Mouse (Mus musculus): ENCODE data around the gene Focad. TPM values are rescaled to one million over a fixed set of nuclear protein-coding genes. Genes with fewer than 3 reads are reported as not detected.

The Focad gene
- polyA plus RNA-seq, 1 experiment = 16.1 TPM

- TF ChIP-seq POLR2A (IDR thresholded peaks at IDR 0.05; ENCODE audit: low read depth, low read length) (no peak), CTCF (IDR thresholded peaks at IDR 0.05; ENCODE audit: borderline replicate concordance, insufficient read depth, low read length) (no peak)
- H3K4me1 ChIP-seq (ENCODE audit: control insufficient read depth, insufficient read depth, low read length) = no peaks in the 10 kb centered on the region; the same call in 1 of the 2 replicates
Observed at GRCm38 (mm10) chr4:88235941-88236340, 141.5 kb downstream of the Focad start.

DNA sequence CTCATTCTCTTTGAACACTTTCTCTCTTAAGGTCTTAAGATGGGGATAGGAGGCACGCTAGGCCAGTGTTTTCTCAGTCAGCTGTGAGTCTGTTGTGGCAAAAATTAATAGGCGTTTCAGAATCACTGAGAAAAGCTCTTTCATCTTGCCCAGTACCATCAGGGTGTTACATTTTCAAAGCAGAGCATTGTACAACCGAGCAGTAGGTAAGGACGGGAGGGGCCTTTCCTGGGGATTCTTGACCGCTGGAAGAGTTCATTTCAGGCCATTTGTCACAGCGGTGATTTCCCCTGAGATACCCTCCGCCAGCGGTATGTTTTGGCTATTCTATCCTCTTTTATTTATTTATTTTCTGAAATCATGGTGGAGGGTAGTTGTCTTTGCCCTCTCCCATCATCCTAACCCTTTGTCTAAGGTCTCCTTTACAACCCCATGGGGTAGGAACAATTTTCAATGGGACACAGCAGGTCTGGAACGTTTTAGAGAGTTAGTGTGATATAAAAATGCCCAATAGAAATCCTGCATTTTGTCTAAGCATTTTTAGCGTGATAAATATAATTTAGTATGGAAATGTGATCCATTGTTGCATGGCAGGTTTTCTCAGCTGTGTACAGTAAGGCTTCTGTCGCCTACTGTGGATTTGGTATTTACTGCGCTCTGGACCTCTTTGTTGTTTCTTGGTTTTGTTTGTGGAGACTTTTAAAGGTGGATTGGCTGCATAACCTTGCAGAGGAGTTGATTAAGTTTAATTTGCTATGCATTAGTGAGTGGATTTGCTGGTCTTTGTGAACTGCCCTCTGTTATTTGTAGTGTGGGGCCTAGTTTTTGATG is 142.7 kb downstream of the Focad start:
- no peak overlapping the region for H3K27ac ChIP-seq (ENCODE audit: insufficient read depth, low read length)

More at GRCm38 (mm10) chr4:88235941-88236340, 141.5 kb downstream of the Focad start:
- H3K4me3 ChIP-seq (ENCODE audit: insufficient read depth, low read length) = no peak overlapping the region
- H3K27ac ChIP-seq (ENCODE audit: insufficient read depth, low read length) = no peak overlapping the region

GRCm38 (mm10) chr4:88238351-88238750 is 143.9 kb downstream of the Focad start:
- no peak for TF ChIP-seq POLR2A (IDR thresholded peaks at IDR 0.05; ENCODE audit: low read depth, low read length)
- TF ChIP-seq CTCF (IDR thresholded peaks at IDR 0.05; ENCODE audit: borderline replicate concordance, insufficient read depth, low read length) = no peak
- Histone ChIP-seq H3K4me3 (ENCODE audit: insufficient read depth, low read length) (no peak overlapping the region), H3K27ac (ENCODE audit: insufficient read depth, low read length) (no peak overlapping the region), H3K4me1 (ENCODE audit: control insufficient read depth, insufficient read depth, low read length) (no peaks in the 10 kb centered on the region)

More for the DNA sequence above, 142.7 kb downstream of the Focad start:
- H3K4me3 ChIP-seq (ENCODE audit: insufficient read depth, low read length) = no peak overlapping the region
- TF ChIP-seq CTCF (IDR thresholded peaks at IDR 0.05; ENCODE audit: borderline replicate concordance, insufficient read depth, low read length) (no peak), POLR2A (IDR thresholded peaks at IDR 0.05; ENCODE audit: low read depth, low read length) (no peak)
- H3K4me1 ChIP-seq (ENCODE audit: control insufficient read depth, insufficient read depth, low read length) = no peaks in the 10 kb centered on the region

GRCm38 (mm10) chr4:88243834-88244233 is 149.4 kb downstream of the Focad start:
- no peak for TF ChIP-seq CTCF (IDR thresholded peaks at IDR 0.05; ENCODE audit: borderline replicate concordance, insufficient read depth, low read length)
- TF ChIP-seq POLR2A (IDR thresholded peaks at IDR 0.05; ENCODE audit: low read depth, low read length) = no peak
- no peak overlapping the region for H3K27ac ChIP-seq (ENCODE audit: insufficient read depth, low read length)
- no peaks in the 10 kb centered on the region for H3K4me1 ChIP-seq (ENCODE audit: control insufficient read depth, insufficient read depth, low read length)
- no peak overlapping the region for H3K4me3 ChIP-seq (ENCODE audit: insufficient read depth, low read length)

- Histone ChIP-seq H3K4me1 (ENCODE audit: control insufficient read depth, insufficient read depth, low read length) (no peaks in the 10 kb centered on the region), H3K27ac (ENCODE audit: insufficient read depth, low read length) (no peak overlapping the region), H3K4me3 (ENCODE audit: insufficient read depth, low read length) (no peak overlapping the region)
- TF ChIP-seq POLR2A (IDR thresholded peaks at IDR 0.05; ENCODE audit: low read depth, low read length) = no peak
- no peak for TF ChIP-seq CTCF (IDR thresholded peaks at IDR 0.05; ENCODE audit: borderline replicate concordance, insufficient read depth, low read length)
Observed at GRCm38 (mm10) chr4:88245494-88245893, 151.1 kb downstream of the Focad start.

- TF ChIP-seq CTCF (IDR thresholded peaks at IDR 0.05; ENCODE audit: borderline replicate concordance, insufficient read depth, low read length) (no peak), POLR2A (IDR thresholded peaks at IDR 0.05; ENCODE audit: low read depth, low read length) (no peak)
- no peak overlapping the region for H3K4me3 ChIP-seq (ENCODE audit: insufficient read depth, low read length)
- H3K27ac ChIP-seq (ENCODE audit: insufficient read depth, low read length) = no peak overlapping the region
- no peaks in the 10 kb centered on the region; the same call in 1 of the 2 replicates for H3K4me1 ChIP-seq (ENCODE audit: control insufficient read depth, insufficient read depth, low read length)
Observed at GRCm38 (mm10) chr4:88261349-88261748, 166.9 kb downstream of the Focad start.

DNA sequence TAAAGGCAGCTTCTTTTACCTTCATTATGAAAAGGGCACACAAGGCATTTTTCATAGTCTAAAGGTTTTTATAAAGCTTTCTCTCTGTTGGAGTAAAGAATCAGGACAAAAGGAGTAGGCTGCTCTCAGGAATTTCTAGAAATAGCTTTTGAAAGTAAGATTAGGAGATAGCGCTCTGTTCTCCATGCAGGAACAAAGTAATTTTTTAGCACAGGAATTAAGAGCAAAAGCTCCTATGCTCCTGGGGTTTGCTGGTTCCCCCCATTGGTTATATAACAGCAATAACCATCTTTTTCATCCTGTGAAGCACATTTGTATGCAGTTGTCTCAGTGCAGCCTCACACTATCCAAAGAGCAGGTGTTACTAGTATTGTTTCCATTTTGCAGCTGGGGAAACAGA is 170.1 kb downstream of the Focad start:
- Histone ChIP-seq H3K27ac (ENCODE audit: insufficient read depth, low read length) (no peak overlapping the region), H3K4me3 (ENCODE audit: insufficient read depth, low read length) (no peak overlapping the region), H3K4me1 (ENCODE audit: control insufficient read depth, insufficient read depth, low read length) (no peaks in the 10 kb centered on the region; the same call in 1 of the 2 replicates)
- TF ChIP-seq POLR2A (IDR thresholded peaks at IDR 0.05; ENCODE audit: low read depth, low read length) (no peak), CTCF (IDR thresholded peaks at IDR 0.05; ENCODE audit: borderline replicate concordance, insufficient read depth, low read length) (no peak)

DNA sequence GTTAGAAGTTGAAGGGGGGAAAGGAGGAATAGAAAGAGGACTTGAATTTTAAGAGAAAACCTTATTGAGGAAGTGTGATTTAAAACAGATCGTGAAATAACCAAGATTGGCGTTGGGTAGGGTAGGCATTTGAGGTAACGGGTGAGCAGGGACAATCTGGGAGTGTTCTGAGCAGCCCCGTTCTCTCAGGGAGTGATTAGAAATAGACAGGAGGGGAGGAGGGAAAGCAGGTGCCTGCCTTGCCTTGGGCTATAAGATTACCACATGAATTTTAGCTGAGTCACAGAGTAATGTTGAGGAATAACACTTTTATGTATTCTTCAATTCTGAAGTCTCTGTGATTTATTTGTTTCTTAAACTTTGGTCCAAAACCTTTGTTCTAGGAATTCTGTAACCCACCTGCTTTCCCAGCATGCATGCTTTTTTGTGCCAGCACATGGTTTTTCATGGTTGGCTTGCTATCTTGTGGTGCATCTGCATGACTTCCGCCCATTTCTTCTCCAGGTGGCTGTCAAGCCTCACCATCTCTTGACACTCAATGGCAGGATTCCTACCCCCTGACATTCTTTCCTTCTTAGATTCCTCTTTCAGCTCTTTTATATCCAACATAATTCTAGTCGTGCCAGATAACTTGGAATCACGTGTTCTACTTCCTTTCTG is 176.1 kb downstream of the Focad start:
- Histone ChIP-seq H3K4me3 (ENCODE audit: insufficient read depth, low read length) (no peak overlapping the region), H3K4me1 (ENCODE audit: control insufficient read depth, insufficient read depth, low read length) (no peaks in the 10 kb centered on the region), H3K27ac (ENCODE audit: insufficient read depth, low read length) (no peak overlapping the region)
- TF ChIP-seq CTCF (IDR thresholded peaks at IDR 0.05; ENCODE audit: borderline replicate concordance, insufficient read depth, low read length) (no peak), POLR2A (IDR thresholded peaks at IDR 0.05; ENCODE audit: low read depth, low read length) (no peak)

GRCm38 (mm10) chr4:88275571-88276041 is 181.2 kb downstream of the Focad start:
- H3K4me1 ChIP-seq (ENCODE audit: control insufficient read depth, insufficient read depth, low read length) = no peaks in the 10 kb centered on the region
- H3K4me3 ChIP-seq (ENCODE audit: insufficient read depth, low read length) = no peak overlapping the region
- no peak for TF ChIP-seq POLR2A (IDR thresholded peaks at IDR 0.05; ENCODE audit: low read depth, low read length)
- no peak for TF ChIP-seq CTCF (IDR thresholded peaks at IDR 0.05; ENCODE audit: borderline replicate concordance, insufficient read depth, low read length)
- no peak overlapping the region for H3K27ac ChIP-seq (ENCODE audit: insufficient read depth, low read length)

Data from embryonic fibroblast, embryonic 13.5 days (primary cell).